Mouse (Mus musculus) forebrain, embryonic 15.5 days (tissue): Measurements from ENCODE around the gene Gramd1a. TPM values are rescaled to one million over a fixed set of nuclear protein-coding genes. Genes with fewer than 3 reads are reported as not detected.

Experiments
- ATAC-seq: fragments of 200-750 bp; cut with Nextera tagmentation; replicated peaks from 2 replicates; pipeline ENCODE4 v1.8.0; 2017; ENCODE audit warnings: mild to moderate bottlenecking, moderate TSS enrichment, moderate library complexity
- H3K27ac ChIP-seq: fragments of 300-500 bp; sonication (generic); replicated peaks from 2 replicates; pipeline ENCODE4 v1.5.1; 2015; ENCODE audit warnings: mild to moderate bottlenecking, inconsistent platforms
- H3K27me3 ChIP-seq: fragments of 300-500 bp; sonication (generic); 2 replicates; pipeline ENCODE4 v1.6.1; 2015; ENCODE audit warnings: inconsistent platforms
- H3K36me3 ChIP-seq: fragments of 300-500 bp; sonication (generic); 2 replicates; pipeline ENCODE4 v1.6.1; 2015; ENCODE audit warnings: mild to moderate bottlenecking, inconsistent platforms
- H3K4me1 ChIP-seq: fragments of 300-500 bp; sonication (generic); 2 replicates; pipeline ENCODE4 v1.6.1; 2015; ENCODE audit warnings: inconsistent platforms
- H3K4me2 ChIP-seq: fragments of 300-500 bp; sonication (generic); replicated peaks from 2 replicates; pipeline ENCODE4 v1.6.1; 2015; ENCODE audit warnings: mild to moderate bottlenecking, inconsistent platforms
- H3K4me3 ChIP-seq: fragments of 300-500 bp; sonication (generic); 2 replicates; pipeline ENCODE4 v1.5.1; 2015; ENCODE audit warnings: mild to moderate bottlenecking, inconsistent platforms
- H3K9ac ChIP-seq: fragments of 300-500 bp; sonication (generic); replicated peaks from 2 replicates; pipeline ENCODE4 v1.6.1; 2015; ENCODE audit warnings: mild to moderate bottlenecking, inconsistent platforms
- H3K9me3 ChIP-seq: fragments of 300-500 bp; sonication (generic); 2 replicates; pipeline ENCODE4 v1.6.1; 2016; ENCODE audit warnings: inconsistent platforms
- WGBS: fragments of 180-500 bp; shearing (Covaris S2); methylation state at CpG from one replicate; pipeline ENCODE4 v1.1.7; 2015; ENCODE audit warnings: mixed read lengths; 5-methylcytosine and 5-hydroxymethylcytosine counted together
- polyA plus RNA-seq: library from polyadenylated mRNA; unstranded; fragments of >200 nt; fragmentation: Nextera tagmentation; extraction: Ambion mirVana; gene quantifications from 2 replicates; pipeline ENCODE4 v1.2.1, GENCODE M21; 2015

Gramd1a gene
- polyA plus RNA-seq, 1 experiment from 2014 or later, result 246 TPM

DNA sequence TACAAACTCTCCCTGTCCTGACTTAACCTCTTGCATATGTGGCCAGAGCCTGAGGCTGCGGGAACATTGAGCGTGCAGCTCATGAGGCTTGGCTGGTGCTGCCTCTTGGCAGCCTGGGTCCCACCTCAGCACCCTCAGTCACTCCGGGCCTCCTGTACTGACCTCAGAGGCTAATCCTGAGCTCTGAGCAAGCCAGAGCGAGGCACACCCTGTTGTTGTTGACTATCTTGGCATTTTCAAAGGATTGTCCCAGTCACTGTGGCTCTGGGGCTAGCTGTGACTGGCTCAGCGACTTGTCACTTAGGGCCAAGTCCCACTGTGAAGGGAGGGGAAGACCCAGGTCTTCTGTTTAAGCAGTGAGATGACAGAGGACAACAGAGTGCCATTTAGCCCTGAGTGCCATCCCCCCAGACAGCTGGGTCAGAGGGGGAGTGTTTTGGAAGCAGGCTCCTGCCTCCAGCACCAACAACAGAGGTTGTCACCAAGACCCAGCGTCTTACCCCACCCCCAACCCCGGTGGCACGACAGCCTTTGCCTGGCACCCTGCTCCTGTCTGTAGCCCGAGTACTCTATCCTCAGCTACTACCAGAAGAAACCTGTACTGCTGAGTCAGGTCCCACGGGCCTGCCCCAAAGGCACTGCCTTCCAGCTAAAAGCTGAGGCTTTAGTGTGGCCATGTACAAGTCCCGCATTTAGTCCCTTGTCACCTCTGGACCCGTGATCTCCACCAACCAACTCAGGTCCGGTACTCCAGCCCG is 72.7 kb downstream of the Gramd1a start:
- ATAC-seq, result no peak
- H3K9me3 ChIP-seq, result no peaks in the 10 kb centered on the region
- 65% methylated on average over 14 of the region's 14 CpGs for WGBS

DNA sequence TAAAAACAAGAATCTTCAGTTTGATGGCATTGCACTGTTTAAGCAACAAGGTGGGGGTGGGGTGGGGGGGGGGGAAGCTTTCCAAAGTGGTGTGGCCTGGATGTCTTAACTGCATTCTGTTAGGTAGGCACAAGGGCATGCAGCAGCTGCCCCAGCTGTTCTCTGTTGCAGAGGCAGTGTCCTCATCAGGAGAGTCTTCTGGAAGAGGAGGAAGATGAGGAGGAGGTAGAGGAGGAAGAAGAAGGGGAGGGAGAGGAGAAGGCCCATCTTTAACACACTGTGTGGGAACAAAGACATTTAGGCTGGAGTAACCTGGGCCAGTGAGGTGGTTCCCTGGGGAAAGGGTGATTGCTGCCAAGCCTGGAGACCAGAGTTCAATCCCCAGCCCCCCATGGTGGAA is 73.6 kb downstream of the Gramd1a start:
- no peaks in the 10 kb centered on the region for H3K9me3 ChIP-seq
- H3K4me3 ChIP-seq, result no peak overlapping the region

More for the DNA sequence above, 72.7 kb downstream of the Gramd1a start:
- Histone ChIP-seq H3K4me1 (0 out of 2 replicates have a peak, but pooled peaks cover 2% of the 10 kb centered on the region), H3K4me3 (no peak overlapping the region), H3K9ac (no peak overlapping the region), H3K27me3 (no peaks in the 10 kb centered on the region), H3K36me3 (no peaks in the 10 kb centered on the region), H3K27ac (no peak overlapping the region), H3K4me2 (no peak overlapping the region)

DNA sequence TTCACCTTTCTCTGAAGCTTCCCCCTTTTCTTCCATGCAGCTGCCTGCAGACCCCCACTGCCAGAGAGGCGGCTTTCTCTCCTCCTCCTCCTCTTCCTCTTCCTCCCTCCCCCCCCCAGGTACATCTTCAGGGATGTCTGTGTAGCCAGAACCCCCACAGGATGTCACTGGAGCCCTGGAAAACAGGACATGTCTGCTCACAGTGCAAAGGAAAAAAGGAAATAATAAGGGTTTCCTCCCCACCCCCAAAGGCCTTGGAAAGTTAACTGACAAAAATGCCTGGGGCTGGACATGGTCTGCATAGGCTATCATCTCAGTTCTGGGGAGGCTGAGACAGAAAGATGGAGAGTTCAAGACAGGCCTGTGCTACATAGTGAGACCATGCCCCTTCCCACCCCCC is 74.6 kb downstream of the Gramd1a start:
- H3K4me2 ChIP-seq, result no peak overlapping the region
- WGBS, result 63% methylated on average over 1 of the region's 1 CpGs

More for the DNA sequence above, 73.6 kb downstream of the Gramd1a start:
- no peak overlapping the region for H3K27ac ChIP-seq
- H3K9ac ChIP-seq, result no peak overlapping the region
- no peak overlapping the region for H3K4me2 ChIP-seq
- H3K36me3 ChIP-seq, result no peaks in the 10 kb centered on the region
- no peaks in the 10 kb centered on the region for H3K27me3 ChIP-seq
- ATAC-seq, result no peak
- 0 out of 2 replicates have a peak, but pooled peaks cover 2% of the 10 kb centered on the region for H3K4me1 ChIP-seq

DNA sequence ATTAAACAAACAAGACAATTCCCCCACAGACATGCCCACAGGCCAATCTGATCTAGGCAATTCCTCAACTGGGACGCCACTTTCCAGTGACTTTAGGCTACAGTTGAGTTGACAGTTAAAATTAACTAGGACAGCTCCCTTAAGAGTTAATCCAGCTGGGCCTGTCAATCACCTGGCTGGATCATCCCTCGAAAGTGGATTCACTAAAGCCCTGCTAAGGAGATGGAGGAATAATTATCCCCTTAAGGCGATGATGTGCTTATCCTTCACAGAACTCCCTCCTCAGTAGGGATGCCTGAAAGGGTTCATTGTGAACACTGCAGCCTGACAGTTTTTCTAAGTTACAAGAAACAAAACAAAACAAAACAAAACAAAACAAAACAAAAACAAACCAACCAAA is 75.1 kb downstream of the Gramd1a start:
- Histone ChIP-seq H3K4me2 (no peak overlapping the region), H3K27me3 (no peaks in the 10 kb centered on the region), H3K9ac (no peak overlapping the region), H3K4me1 (0 out of 2 replicates have a peak, but pooled peaks cover 2% of the 10 kb centered on the region), H3K4me3 (no peak overlapping the region), H3K27ac (no peak overlapping the region), H3K9me3 (no peaks in the 10 kb centered on the region), H3K36me3 (no peaks in the 10 kb centered on the region)
- WGBS, result 50% methylated on average over 3 of the region's 3 CpGs
- ATAC-seq, result no peak

More for the DNA sequence above, 74.6 kb downstream of the Gramd1a start:
- Histone ChIP-seq H3K27me3 (no peaks in the 10 kb centered on the region), H3K9ac (no peak overlapping the region), H3K4me1 (0 out of 2 replicates have a peak, but pooled peaks cover 2% of the 10 kb centered on the region), H3K9me3 (no peaks in the 10 kb centered on the region), H3K36me3 (no peaks in the 10 kb centered on the region), H3K27ac (no peak overlapping the region), H3K4me3 (no peak overlapping the region)
- ATAC-seq, result no peak

Other genes starting within 250 kb of the Gramd1a start
- 0.77 and 1.0 TPM in 2 replicates for gene Mag, start 241.0 kb downstream of the Gramd1a start, polyA plus RNA-seq
- not detected in 2 replicates for gene Hamp2, start 231.2 kb downstream of the Gramd1a start, polyA plus RNA-seq
- gene Hamp, start 211.9 kb downstream of the Gramd1a start, polyA plus RNA-seq, result not detected in 2 replicates
- gene Usf2, start 199.1 kb downstream of the Gramd1a start, polyA plus RNA-seq, result 24.8 and 28.9 TPM in 2 replicates
- 16.0 and 20.0 TPM in 2 replicates for gene Lsr, start 182.4 kb downstream of the Gramd1a start, polyA plus RNA-seq
- 0.34 and 0.62 TPM in 2 replicates for gene Fam187b, start 182.1 kb downstream of the Gramd1a start, polyA plus RNA-seq
- gene Fxyd5, start 113.4 kb downstream of the Gramd1a start, polyA plus RNA-seq, result 13.4 and 14.7 TPM in 2 replicates
- 49.2 and 60.4 TPM in 2 replicates for gene Fxyd7, start 104.4 kb downstream of the Gramd1a start, polyA plus RNA-seq
- gene Fxyd1, start 98.7 kb downstream of the Gramd1a start, polyA plus RNA-seq, result 8.2 and 14.7 TPM in 2 replicates
- 0.20 and 0.26 TPM in 2 replicates for gene Lgi4, start 96.6 kb downstream of the Gramd1a start, polyA plus RNA-seq
- not detected in 2 replicates for gene Fxyd3, start 79.2 kb downstream of the Gramd1a start, polyA plus RNA-seq
- gene Hpn, start 40.6 kb downstream of the Gramd1a start, polyA plus RNA-seq, result 0.36 TPM in 1 of 2 replicates, not detected in the other
- gene Scn1b, start 28.9 kb downstream of the Gramd1a start, polyA plus RNA-seq, result 4.3 and 4.4 TPM in 2 replicates
- gene Scgb2b2, start 134.6 kb upstream of the Gramd1a start, polyA plus RNA-seq, result not detected in 2 replicates
- gene Scgb1b2, start 135.9 kb upstream of the Gramd1a start, polyA plus RNA-seq, result not detected in 2 replicates
- gene Scgb2b3, start 206.2 kb upstream of the Gramd1a start, polyA plus RNA-seq, result not detected in 2 replicates
- gene Scgb1b3, start 219.7 kb upstream of the Gramd1a start, polyA plus RNA-seq, result not detected in 2 replicates